Mouse (Mus musculus) lung, embryonic 16.5 days (tissue): ENCODE data around the gene Exoc3l4. TPM values are rescaled to one million over a fixed set of nuclear protein-coding genes. Genes with fewer than 3 reads are reported as not detected.

ENCODE experiments used
- ATAC-seq: fragments of 200-750 bp; cut with Nextera tagmentation; 2 replicates; pipeline ENCODE4 v1.8.0; 2017; ENCODE audit warnings: low read depth, mild to moderate bottlenecking, moderate library complexity
- H3K27ac ChIP-seq: fragments of 300-500 bp; sonication (generic); 2 replicates; pipeline ENCODE4 v1.5.1; 2014; ENCODE audit warnings: mild to moderate bottlenecking, control low read depth, low read length
- H3K27me3 ChIP-seq: fragments of 300-500 bp; sonication (generic); 2 replicates; pipeline ENCODE4 v1.6.1; 2014; ENCODE audit warnings: low read depth, low read length, mixed read lengths; ENCODE audit not compliant: control insufficient read depth, insufficient read depth
- H3K36me3 ChIP-seq: fragments of 300-500 bp; sonication (generic); 2 replicates; pipeline ENCODE4 v1.6.1; 2014; ENCODE audit warnings: low read length; ENCODE audit not compliant: control insufficient read depth, insufficient read depth
- H3K4me1 ChIP-seq: fragments of 300-500 bp; sonication (generic); replicated peaks from 2 replicates; pipeline ENCODE4 v1.6.1; 2014; ENCODE audit warnings: low read length, mixed read lengths; ENCODE audit not compliant: control insufficient read depth, insufficient read depth
- H3K4me2 ChIP-seq: fragments of 300-500 bp; sonication (generic); 2 replicates; pipeline ENCODE4 v1.6.1; 2014; ENCODE audit warnings: low read depth, low read length, control low read depth
- H3K4me3 ChIP-seq: fragments of 300-500 bp; sonication (generic); 2 replicates; pipeline ENCODE4 v1.5.1; 2014; ENCODE audit warnings: mild to moderate bottlenecking, low read length, control low read depth
- H3K9ac ChIP-seq: fragments of 300-500 bp; sonication (generic); 2 replicates; pipeline ENCODE4 v1.6.1; 2014; ENCODE audit warnings: low read length, control low read depth
- H3K9me3 ChIP-seq: fragments of 300-500 bp; sonication (generic); 2 replicates; pipeline ENCODE4 v1.6.1; 2016; ENCODE audit warnings: low read length; ENCODE audit not compliant: control insufficient read depth
- WGBS: fragments of 180-500 bp; shearing (Covaris S2); extraction: QIAGEN DNeasy Blood & Tissue Kit; methylation state at CpG from one replicate; pipeline ENCODE4 v1.1.7; 2014; 5-methylcytosine and 5-hydroxymethylcytosine counted together
- polyA plus RNA-seq: library from polyadenylated mRNA; unstranded; fragments of >200 nt; fragmentation: Nextera tagmentation; extraction: Ambion mirVana; gene quantifications from 2 replicates; pipeline ENCODE4 v1.2.1, GENCODE M21; 2015

Gene Exoc3l4
- polyA plus RNA-seq, 1 experiment from 2014 or later = 13.0 TPM

- Histone ChIP-seq H3K27me3 (peaks cover 78% of the 10 kb centered on the region), H3K9me3 (no peaks in the 10 kb centered on the region), H3K4me3 (peak overlapping the region; percentile 27), H3K4me1 (peaks cover 35% of the 10 kb centered on the region), H3K9ac (no peak overlapping the region), H3K27ac (no peak overlapping the region), H3K36me3 (no peaks in the 10 kb centered on the region), H3K4me2 (peak overlapping the region; percentile 38)
- WGBS = 6% methylated on average over 52 of the region's 52 CpGs
- no peak for ATAC-seq
These were observed 28.5 kb downstream of the Exoc3l4 start for GRCm38 (mm10) chr12:111445161-111445889.

GRCm38 (mm10) chr12:111445890-111446613 is 29.2 kb downstream of the Exoc3l4 start:
- 12% methylated on average over 27 of the region's 27 CpGs for WGBS
- Histone ChIP-seq H3K4me3 (peak overlapping the region; percentile 27), H3K4me1 (peaks cover 39% of the 10 kb centered on the region), H3K9ac (no peak overlapping the region), H3K27ac (no peak overlapping the region), H3K27me3 (peaks cover 78% of the 10 kb centered on the region), H3K36me3 (no peaks in the 10 kb centered on the region), H3K9me3 (no peaks in the 10 kb centered on the region), H3K4me2 (peak overlapping the region; percentile 38)
- ATAC-seq = no peak

DNA sequence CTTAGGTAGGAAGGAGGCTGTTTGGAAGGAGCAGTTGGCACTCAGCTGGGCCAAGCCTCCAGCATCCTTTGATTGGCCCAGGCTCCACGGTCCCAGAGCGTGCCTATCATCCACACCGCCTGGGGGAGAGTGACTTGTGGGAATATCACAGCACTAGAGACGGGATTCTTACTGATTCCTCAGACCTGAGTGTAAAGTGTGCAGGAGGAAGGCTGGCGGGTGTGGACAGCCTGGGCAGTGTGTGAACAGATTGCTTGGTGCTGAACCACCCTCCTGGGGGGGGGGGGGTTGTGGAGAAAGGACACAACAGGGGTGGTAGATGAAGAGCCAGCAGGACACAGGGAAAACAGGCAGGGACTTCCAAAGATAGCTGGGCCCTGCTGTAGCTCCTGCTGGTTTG is 29.9 kb downstream of the Exoc3l4 start:
- Histone ChIP-seq H3K27ac (no peak overlapping the region), H3K36me3 (no peaks in the 10 kb centered on the region), H3K27me3 (peaks cover 79% of the 10 kb centered on the region), H3K9ac (no peak overlapping the region), H3K4me3 (no peak overlapping the region), H3K4me1 (peaks cover 39% of the 10 kb centered on the region), H3K9me3 (no peaks in the 10 kb centered on the region), H3K4me2 (no peak overlapping the region)
- no peak for ATAC-seq
- 38% methylated on average over 5 of the region's 5 CpGs for WGBS

DNA sequence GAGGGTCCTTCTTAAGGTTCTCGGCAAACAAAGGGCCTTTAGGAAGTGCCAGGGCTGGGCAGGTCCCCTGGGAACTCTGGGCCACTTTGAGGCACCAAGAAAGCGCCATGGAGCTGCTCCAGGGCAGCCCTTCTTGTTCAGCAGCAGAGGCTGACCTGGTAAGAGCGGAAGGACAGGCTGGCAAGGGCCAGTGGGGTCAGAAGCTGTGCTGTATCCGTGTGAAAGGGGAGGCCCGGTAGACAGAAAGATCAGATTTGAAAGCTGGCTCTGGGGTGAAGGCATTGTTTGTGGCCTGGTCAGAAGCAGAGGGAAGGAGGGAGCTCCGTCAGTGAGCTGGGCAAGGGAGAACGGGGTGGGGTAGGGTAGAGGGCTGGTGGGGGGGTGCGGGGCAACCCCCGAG is 30.5 kb downstream of the Exoc3l4 start:
- Histone ChIP-seq H3K9me3 (no peaks in the 10 kb centered on the region), H3K9ac (no peak overlapping the region), H3K36me3 (no peaks in the 10 kb centered on the region), H3K27me3 (peaks cover 77% of the 10 kb centered on the region), H3K4me2 (no peak overlapping the region), H3K4me3 (no peak overlapping the region), H3K27ac (no peak overlapping the region), H3K4me1 (peaks cover 35% of the 10 kb centered on the region)
- 34% methylated on average over 9 of the region's 9 CpGs for WGBS
- no peak for ATAC-seq

- peaks cover 31% of the 10 kb centered on the region for H3K4me1 ChIP-seq
These were observed 31.3 kb downstream of the Exoc3l4 start for GRCm38 (mm10) chr12:111447898-111448760.

GRCm38 (mm10) chr12:111448931-111449705 is 32.3 kb downstream of the Exoc3l4 start:
- H3K4me3 ChIP-seq = no peak overlapping the region
- H3K9me3 ChIP-seq = no peaks in the 10 kb centered on the region
- no peak for ATAC-seq
- no peaks in the 10 kb centered on the region for H3K36me3 ChIP-seq
- H3K4me1 ChIP-seq = peaks cover 31% of the 10 kb centered on the region
- no peak overlapping the region for H3K9ac ChIP-seq
- H3K27me3 ChIP-seq = peaks cover 61% of the 10 kb centered on the region
- peak overlapping the region; percentile 26; the same call in 1 of the 2 replicates for H3K27ac ChIP-seq
- 10% methylated on average over 12 of the region's 14 CpGs for WGBS
- no peak overlapping the region for H3K4me2 ChIP-seq

More at GRCm38 (mm10) chr12:111447898-111448760, 31.3 kb downstream of the Exoc3l4 start:
- Histone ChIP-seq H3K36me3 (no peaks in the 10 kb centered on the region), H3K27me3 (peaks cover 70% of the 10 kb centered on the region), H3K9me3 (no peaks in the 10 kb centered on the region), H3K9ac (no peak overlapping the region), H3K4me3 (no peak overlapping the region), H3K4me2 (no peak overlapping the region), H3K27ac (no peak overlapping the region)
- ATAC-seq = no peak
- 33% methylated on average over 22 of the region's 22 CpGs for WGBS

- 25% methylated on average over 6 of the region's 6 CpGs for whole genome bisulfite sequencing
- Histone ChIP-seq H3K4me2 (no peak overlapping the region), H3K4me3 (no peak overlapping the region), H3K27ac (peak overlapping the region; percentile 55; the same call in 1 of the 2 replicates), H3K27me3 (peaks cover 49% of the 10 kb centered on the region), H3K36me3 (no peaks in the 10 kb centered on the region), H3K9ac (0 out of 2 replicates have a peak overlapping the region, but pooled peaks have one; percentile 4), H3K4me1 (peaks cover 40% of the 10 kb centered on the region), H3K9me3 (no peaks in the 10 kb centered on the region)
- no peak for ATAC-seq
These were observed 33.5 kb downstream of the Exoc3l4 start for GRCm38 (mm10) chr12:111450359-111450758.

DNA sequence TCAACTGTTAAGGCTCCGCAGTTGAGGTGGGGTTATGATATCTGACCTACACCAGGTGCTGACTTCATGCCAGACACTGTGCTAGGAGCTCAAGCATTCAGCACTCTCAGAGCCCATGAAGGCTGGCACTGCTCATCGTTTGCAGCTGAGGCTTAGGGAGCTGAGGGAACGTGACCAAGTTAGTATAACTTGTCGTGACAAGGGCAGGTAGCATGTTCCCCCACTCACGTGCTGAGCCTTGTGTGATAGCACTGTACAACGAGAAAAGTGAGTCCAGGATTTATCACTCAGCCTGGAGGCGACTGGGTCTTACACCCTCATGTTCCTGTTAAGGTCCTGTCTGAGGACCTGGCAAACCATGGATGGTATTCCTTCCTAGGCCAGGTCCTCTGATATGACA is 34.7 kb downstream of the Exoc3l4 start:
- H3K4me1 ChIP-seq = peaks cover 35% of the 10 kb centered on the region
- no peaks in the 10 kb centered on the region for H3K36me3 ChIP-seq
- H3K27me3 ChIP-seq = peaks cover 37% of the 10 kb centered on the region

More for the DNA sequence above, 34.7 kb downstream of the Exoc3l4 start:
- Histone ChIP-seq H3K27ac (no peak overlapping the region), H3K9me3 (no peaks in the 10 kb centered on the region), H3K4me3 (no peak overlapping the region), H3K9ac (no peak overlapping the region), H3K4me2 (no peak overlapping the region)
- no peak for ATAC-seq
- WGBS = 82% methylated on average over 7 of the region's 7 CpGs
